Mouse (Mus musculus) midbrain, embryonic 12.5 days (tissue): Measurements from ENCODE around the gene Adpgk. TPM values are rescaled to one million over a fixed set of nuclear protein-coding genes. Genes with fewer than 3 reads are reported as not detected.

Source experiments
- ATAC-seq: fragments of 200-750 bp; cut with Nextera tagmentation; 2 replicates; pipeline ENCODE4 v1.8.0; 2017; ENCODE audit warnings: low read depth, moderate TSS enrichment, moderate library complexity; ENCODE audit not compliant: low FRiP score
- H3K27ac ChIP-seq: fragments of 300-500 bp; sonication (generic); replicated peaks from 2 replicates; pipeline ENCODE4 v1.5.1; 2016; ENCODE audit warnings: mild to moderate bottlenecking
- H3K27me3 ChIP-seq: fragments of 300-500 bp; sonication (generic); 2 replicates; pipeline ENCODE4 v1.6.1; 2016; ENCODE audit warnings: mild to moderate bottlenecking
- H3K36me3 ChIP-seq: fragments of 300-500 bp; sonication (generic); 2 replicates; pipeline ENCODE4 v1.6.1; 2016
- H3K4me1 ChIP-seq: fragments of 300-500 bp; sonication (generic); 2 replicates; pipeline ENCODE4 v1.6.1; 2016
- H3K4me2 ChIP-seq: fragments of 300-500 bp; sonication (generic); replicated peaks from 2 replicates; pipeline ENCODE4 v1.6.1; 2016; ENCODE audit warnings: mild to moderate bottlenecking, moderate library complexity
- H3K4me3 ChIP-seq: fragments of 300-500 bp; sonication (generic); 2 replicates; pipeline ENCODE4 v1.5.1; 2016; ENCODE audit warnings: mild to moderate bottlenecking
- H3K9ac ChIP-seq: fragments of 300-500 bp; sonication (generic); replicated peaks from 2 replicates; pipeline ENCODE4 v1.6.1; 2016; ENCODE audit warnings: mild to moderate bottlenecking, moderate library complexity
- H3K9me3 ChIP-seq: fragments of 300-500 bp; sonication (generic); 2 replicates; pipeline ENCODE4 v1.6.1; 2016; ENCODE audit warnings: mild to moderate bottlenecking
- WGBS: fragments of 180-500 bp; shearing (Covaris S2); methylation state at CpG from one replicate; pipeline ENCODE4 v1.1.7; 2016; 5-methylcytosine and 5-hydroxymethylcytosine counted together
- polyA plus RNA-seq: library from polyadenylated mRNA; unstranded; fragments of >200 nt; fragmentation: Nextera tagmentation; extraction: Ambion mirVana; gene quantifications from 2 replicates; pipeline ENCODE4 v1.2.1, GENCODE M21; 2016

The Adpgk gene
- 34.1 and 34.9 TPM in 2 replicates for polyA plus RNA-seq

GRCm38 (mm10) chr9:59290957-59291687 lies at the start of gene Adpgk:
TSS of gene Adpgk (plus strand) at chr9:59291558.
- ATAC-seq = peak; percentile 97
- Histone ChIP-seq H3K4me1 (peaks cover 21% of the 10 kb centered on the region), H3K9me3 (no peaks in the 10 kb centered on the region), H3K27ac (peak within 1 kb of the TSS; percentile 93), H3K4me3 (peak within 1 kb of the TSS; percentile 91), H3K36me3 (no peaks in the 10 kb centered on the region), H3K9ac (peak within 1 kb of the TSS; percentile 90), H3K4me2 (peak within 1 kb of the TSS; percentile 67), H3K27me3 (no peaks in the 10 kb centered on the region)
- under 1% methylated on average over 58 of the region's 58 CpGs for WGBS

GRCm38 (mm10) chr9:59245181-59245580 lies 46.2 kb upstream of the Adpgk start:
- no peaks in the 10 kb centered on the region; the same call in 1 of the 2 replicates for H3K27me3 ChIP-seq
- ATAC-seq = no peak
- H3K27ac ChIP-seq = no peak overlapping the region
- no peaks in the 10 kb centered on the region for H3K9me3 ChIP-seq
- H3K4me1 ChIP-seq = peaks cover 8% of the 10 kb centered on the region; the same call in 1 of the 2 replicates
- H3K4me2 ChIP-seq = no peak overlapping the region
- H3K36me3 ChIP-seq = no peaks in the 10 kb centered on the region
- no peak overlapping the region for H3K9ac ChIP-seq
- H3K4me3 ChIP-seq = no peak overlapping the region
- 58% methylated on average over 7 of the region's 7 CpGs for WGBS

DNA sequence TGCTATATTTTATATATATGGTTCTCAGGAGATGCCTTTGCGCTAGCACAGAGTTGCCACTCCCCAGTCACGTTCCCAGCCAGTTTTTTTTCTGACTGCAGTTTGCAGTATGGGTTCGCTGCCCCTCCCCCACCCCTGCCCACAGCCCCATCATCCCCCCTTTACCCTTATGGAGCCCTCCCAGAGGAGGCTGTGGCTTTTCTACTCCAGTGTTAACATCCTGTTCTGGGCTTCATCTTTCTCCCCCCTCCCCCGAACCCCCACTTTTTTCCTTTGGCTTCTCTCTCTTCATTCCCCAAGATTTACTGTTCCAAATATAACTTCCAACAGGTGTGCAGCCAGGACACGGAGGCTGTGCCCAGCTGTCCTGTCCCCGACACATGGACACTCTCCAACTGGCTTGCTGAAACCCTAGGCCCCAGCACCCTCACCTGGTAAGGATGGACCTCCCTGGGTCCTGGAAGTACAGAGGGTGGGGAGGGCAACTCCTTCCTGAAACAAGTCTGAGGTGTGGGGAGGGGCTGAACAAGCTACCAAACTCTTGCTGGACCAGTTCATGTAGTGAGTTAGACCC lies 44.8 kb upstream of the Adpgk start:
- Histone ChIP-seq H3K4me2 (no peak overlapping the region), H3K9me3 (no peaks in the 10 kb centered on the region), H3K4me1 (peaks cover 8% of the 10 kb centered on the region; the same call in 1 of the 2 replicates), H3K9ac (no peak overlapping the region), H3K27ac (no peak overlapping the region), H3K36me3 (no peaks in the 10 kb centered on the region), H3K27me3 (no peaks in the 10 kb centered on the region; the same call in 1 of the 2 replicates), H3K4me3 (no peak overlapping the region)
- whole genome bisulfite sequencing = 60% methylated on average over 6 of the region's 6 CpGs
- ATAC-seq = no peak

- Histone ChIP-seq H3K36me3 (no peaks in the 10 kb centered on the region), H3K27ac (no peak overlapping the region), H3K27me3 (no peaks in the 10 kb centered on the region; the same call in 1 of the 2 replicates), H3K9me3 (no peaks in the 10 kb centered on the region), H3K4me2 (no peak overlapping the region), H3K4me3 (no peak overlapping the region), H3K4me1 (peaks cover 8% of the 10 kb centered on the region; the same call in 1 of the 2 replicates), H3K9ac (no peak overlapping the region)
- ATAC-seq = no peak
- 78% methylated on average over 3 of the region's 3 CpGs for WGBS
Observed at GRCm38 (mm10) chr9:59249359-59249758, 42.0 kb upstream of the Adpgk start.

GRCm38 (mm10) chr9:59250272-59250671 lies 41.1 kb upstream of the Adpgk start:
- Histone ChIP-seq H3K4me3 (no peak overlapping the region), H3K36me3 (no peaks in the 10 kb centered on the region), H3K9ac (no peak overlapping the region), H3K4me1 (peaks cover 8% of the 10 kb centered on the region; the same call in 1 of the 2 replicates), H3K27me3 (no peaks in the 10 kb centered on the region), H3K4me2 (no peak overlapping the region), H3K9me3 (no peaks in the 10 kb centered on the region), H3K27ac (no peak overlapping the region)
- no peak for ATAC-seq
- WGBS = 60% methylated on average over 3 of the region's 3 CpGs

DNA sequence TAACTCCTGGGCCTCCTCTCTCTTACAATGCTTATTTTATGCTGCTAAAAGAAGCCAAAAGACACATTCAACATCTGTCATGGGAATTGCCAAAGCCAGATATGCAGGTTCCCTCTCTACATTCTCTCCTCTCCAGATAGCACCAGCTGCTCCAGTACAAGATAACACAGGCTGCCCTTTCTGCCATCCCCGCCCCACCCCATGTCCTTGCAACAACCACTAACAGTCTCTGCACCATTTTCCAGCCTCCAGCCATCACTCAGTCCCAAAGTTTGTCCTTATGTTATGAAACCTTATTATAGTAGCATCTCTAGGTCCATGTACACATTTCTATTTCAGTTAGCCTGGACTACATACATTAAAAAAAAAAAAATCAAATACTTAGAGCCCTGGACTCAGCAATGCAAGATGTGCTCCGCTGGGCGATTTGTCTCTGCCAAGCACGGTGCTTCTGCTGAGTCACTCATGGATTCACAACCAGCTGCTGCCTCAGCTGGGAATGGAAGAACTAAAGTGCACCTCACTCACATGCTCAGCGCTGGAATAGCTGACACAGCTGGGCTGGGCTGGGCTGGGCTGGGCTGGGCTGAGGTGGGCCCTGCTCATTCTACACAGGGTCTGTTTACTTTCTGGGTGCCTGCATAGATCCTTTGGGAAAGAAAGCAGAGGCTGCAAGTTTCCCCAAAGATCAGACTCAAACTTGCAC lies 36.5 kb upstream of the Adpgk start:
- H3K27me3 ChIP-seq = no peaks in the 10 kb centered on the region
- H3K36me3 ChIP-seq = no peaks in the 10 kb centered on the region
- H3K9ac ChIP-seq = no peak overlapping the region
- no peak overlapping the region for H3K4me3 ChIP-seq
- no peak overlapping the region for H3K4me2 ChIP-seq
- WGBS = 77% methylated on average over 5 of the region's 5 CpGs
- no peak overlapping the region for H3K27ac ChIP-seq
- no peak for ATAC-seq
- H3K4me1 ChIP-seq = no peaks in the 10 kb centered on the region
- H3K9me3 ChIP-seq = peaks cover 4% of the 10 kb centered on the region; the same call in 1 of the 2 replicates

DNA sequence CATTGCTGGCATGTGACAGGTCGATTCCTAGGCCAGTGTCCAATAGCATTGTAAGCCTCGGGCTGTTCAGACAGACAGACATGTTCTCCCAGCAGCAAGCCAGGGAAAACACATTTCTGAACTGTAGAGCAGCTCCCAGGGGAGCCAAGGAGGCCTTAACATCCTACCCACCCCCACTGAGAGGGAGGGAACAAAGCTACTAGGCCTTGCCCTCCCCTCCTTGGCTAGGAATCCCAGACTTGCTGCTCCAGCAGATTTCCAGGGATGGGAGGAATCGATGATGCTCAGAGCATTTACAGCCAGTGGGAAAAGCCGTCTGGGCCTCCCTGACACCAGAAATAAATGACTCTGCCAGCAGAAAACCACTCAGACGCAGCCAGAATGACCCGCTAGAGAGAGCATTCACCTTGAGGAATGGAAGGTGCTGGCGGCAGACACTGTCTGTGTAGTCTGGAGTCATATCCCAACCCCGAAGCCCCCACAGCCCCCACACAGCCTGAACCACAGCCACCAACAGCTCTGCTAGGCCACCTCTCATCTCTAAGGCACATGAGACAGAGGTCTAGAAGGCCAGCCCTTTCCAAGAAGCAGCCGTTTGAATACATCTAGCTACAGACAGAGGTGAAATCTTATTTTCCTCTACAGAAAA lies 31.4 kb upstream of the Adpgk start:
- peak overlapping the region; percentile 50; the same call in 1 of the 2 replicates for H3K27ac ChIP-seq
- no peak overlapping the region for H3K9ac ChIP-seq
- no peaks in the 10 kb centered on the region for H3K4me1 ChIP-seq
- H3K4me2 ChIP-seq = no peak overlapping the region
- peaks cover 4% of the 10 kb centered on the region; the same call in 1 of the 2 replicates for H3K9me3 ChIP-seq
- no peak for ATAC-seq
- 70% methylated on average over 9 of the region's 9 CpGs for WGBS
- no peak overlapping the region for H3K4me3 ChIP-seq
- no peaks in the 10 kb centered on the region for H3K27me3 ChIP-seq
- H3K36me3 ChIP-seq = no peaks in the 10 kb centered on the region

DNA sequence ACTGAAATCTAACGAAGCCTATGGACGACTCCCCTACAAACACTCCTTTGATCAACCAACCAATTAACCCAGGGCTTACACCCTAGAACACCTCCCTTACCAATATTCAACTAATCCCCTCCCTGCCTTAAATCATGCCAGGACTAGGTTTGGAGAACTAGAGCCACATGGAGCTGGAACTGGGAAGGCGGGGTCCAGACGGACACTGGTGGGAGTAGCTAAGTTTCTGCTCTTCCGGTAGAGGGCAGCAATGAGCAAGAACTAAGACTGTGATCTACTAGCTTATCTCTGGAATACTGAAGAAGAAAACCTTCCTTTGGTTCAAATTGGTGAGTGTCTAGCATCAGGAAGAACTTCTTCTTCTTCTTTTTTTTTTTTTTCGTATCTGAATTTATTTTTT lies 25.0 kb upstream of the Adpgk start:
- Histone ChIP-seq H3K27me3 (no peaks in the 10 kb centered on the region), H3K4me2 (no peak overlapping the region), H3K4me1 (no peaks in the 10 kb centered on the region), H3K27ac (no peak overlapping the region), H3K36me3 (no peaks in the 10 kb centered on the region), H3K9ac (no peak overlapping the region), H3K4me3 (no peak overlapping the region), H3K9me3 (no peaks in the 10 kb centered on the region)
- 60% methylated on average over 6 of the region's 6 CpGs for WGBS
- ATAC-seq = no peak

GRCm38 (mm10) chr9:59269728-59270127 lies 21.6 kb upstream of the Adpgk start:
- Histone ChIP-seq H3K27me3 (no peaks in the 10 kb centered on the region), H3K9ac (no peak overlapping the region), H3K36me3 (no peaks in the 10 kb centered on the region), H3K4me2 (no peak overlapping the region), H3K4me3 (no peak overlapping the region), H3K27ac (no peak overlapping the region), H3K9me3 (no peaks in the 10 kb centered on the region), H3K4me1 (no peaks in the 10 kb centered on the region)
- WGBS = 44% methylated on average over 5 of the region's 5 CpGs
- ATAC-seq = no peak

DNA sequence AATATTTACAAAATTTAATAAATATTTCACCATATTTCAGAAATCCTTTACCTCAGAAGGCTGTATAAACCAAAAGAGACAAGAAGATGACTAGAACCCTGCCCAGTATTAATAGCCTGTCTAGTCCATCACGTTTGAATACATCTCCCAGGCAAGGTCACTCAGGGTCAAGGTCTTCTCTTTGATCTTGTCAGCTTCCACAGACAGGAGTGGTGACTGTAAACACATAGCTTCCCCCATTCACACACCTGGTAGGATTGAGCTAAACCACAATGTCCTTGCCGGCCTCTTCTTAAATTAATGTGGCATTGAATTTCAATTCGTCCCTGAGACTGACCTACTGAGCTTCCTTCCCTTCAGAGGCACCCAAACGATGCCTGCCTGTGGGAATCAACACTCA lies 20.3 kb upstream of the Adpgk start:
- no peak for ATAC-seq
- Histone ChIP-seq H3K4me2 (no peak overlapping the region), H3K4me1 (no peaks in the 10 kb centered on the region), H3K9me3 (no peaks in the 10 kb centered on the region), H3K4me3 (no peak overlapping the region), H3K27me3 (no peaks in the 10 kb centered on the region), H3K36me3 (no peaks in the 10 kb centered on the region), H3K27ac (no peak overlapping the region), H3K9ac (no peak overlapping the region)
- WGBS = 48% methylated on average over 4 of the region's 4 CpGs

DNA sequence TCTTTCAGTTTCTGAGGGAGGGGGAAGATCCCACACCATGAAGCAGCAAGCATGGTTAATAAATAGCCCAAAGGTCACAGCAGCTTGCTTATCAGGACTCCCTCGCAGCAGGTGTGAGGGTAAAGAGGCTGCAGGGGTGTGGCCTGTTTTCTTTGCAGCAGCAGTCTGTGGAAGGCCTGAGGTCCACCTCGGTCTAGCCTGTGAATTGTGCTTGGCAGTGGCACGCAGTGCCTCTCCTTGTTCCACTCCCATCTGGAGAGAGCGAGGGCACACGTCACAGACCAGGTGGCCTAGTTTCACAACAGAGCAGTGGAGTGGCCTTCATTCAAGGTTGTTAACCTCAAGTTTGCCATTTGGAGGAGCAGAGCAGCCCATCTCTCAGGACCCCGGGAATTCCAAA lies 19.6 kb upstream of the Adpgk start:
- no peaks in the 10 kb centered on the region for H3K36me3 ChIP-seq
- no peak overlapping the region for H3K4me2 ChIP-seq
- no peak overlapping the region for H3K9ac ChIP-seq
- no peak overlapping the region for H3K27ac ChIP-seq
- no peaks in the 10 kb centered on the region for H3K4me1 ChIP-seq
- H3K27me3 ChIP-seq = no peaks in the 10 kb centered on the region
- H3K9me3 ChIP-seq = no peaks in the 10 kb centered on the region
- no peak overlapping the region for H3K4me3 ChIP-seq
- no peak for ATAC-seq
- WGBS = 59% methylated on average over 6 of the region's 6 CpGs

DNA sequence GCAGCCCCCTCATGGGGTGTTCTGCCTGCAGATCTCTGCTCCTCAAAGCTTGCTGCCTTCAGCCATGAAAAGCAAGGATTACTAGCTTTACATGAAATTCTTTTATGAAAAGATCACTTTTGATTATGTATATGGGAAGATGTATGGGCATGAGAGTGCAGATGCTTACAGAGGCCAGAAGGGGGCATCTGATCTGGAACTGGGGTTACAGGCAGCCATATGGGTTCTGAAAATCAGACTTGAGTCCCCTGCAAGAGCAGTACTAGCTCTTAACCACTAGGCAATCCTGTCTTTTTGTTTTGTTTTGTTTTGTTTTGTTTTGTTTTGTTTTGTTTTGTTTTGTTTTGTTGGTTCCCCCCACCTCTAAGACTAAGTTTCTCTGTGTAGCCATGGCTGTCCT lies 18.2 kb upstream of the Adpgk start:
- H3K36me3 ChIP-seq = no peaks in the 10 kb centered on the region
- ATAC-seq = no peak
- no peak overlapping the region for H3K4me3 ChIP-seq
- H3K27me3 ChIP-seq = no peaks in the 10 kb centered on the region
- H3K4me1 ChIP-seq = no peaks in the 10 kb centered on the region
- no peak overlapping the region for H3K27ac ChIP-seq
- H3K9ac ChIP-seq = no peak overlapping the region
- no peaks in the 10 kb centered on the region for H3K9me3 ChIP-seq
- no peak overlapping the region for H3K4me2 ChIP-seq
